Mouse (Mus musculus): ENCODE measurements at regions not wholly inside any gene's neighbourhood (a gene's known extent, or its start where the extent isn't known, plus 50 kb on each side); places are given as distances from the start of the nearest gene placed in this dataset.

- no peak for DNase-seq
These were observed 77.7 kb downstream of the Fam76b start for GRCm38 (mm10) chr9:13905086-13905669.

- no peak for DNase-seq
These were observed 79.2 kb downstream of the Fam76b start for GRCm38 (mm10) chr9:13906736-13907135.

GRCm38 (mm10) chr9:13909604-13910003, 82.1 kb downstream of the Fam76b start:
- no peak for DNase-seq

GRCm38 (mm10) chr9:13910091-13910490, 82.6 kb downstream of the Fam76b start:
- peak; percentile 33 for DNase-seq

- no peak for DNase-seq
These were observed 85.9 kb downstream of the Fam76b start for GRCm38 (mm10) chr9:13913459-13913858.

GRCm38 (mm10) chr9:13914131-13914530, 86.6 kb downstream of the Fam76b start:
- DNase-seq: no peak

GRCm38 (mm10) chr9:13914847-13915246, 87.3 kb downstream of the Fam76b start:
- no peak for DNase-seq

- no peak for DNase-seq
These were observed 89.3 kb downstream of the Fam76b start for GRCm38 (mm10) chr9:13916837-13917236.

GRCm38 (mm10) chr9:13918606-13919202, 91.2 kb downstream of the Fam76b start:
- no peak for DNase-seq

GRCm38 (mm10) chr9:13919739-13920410, 92.4 kb downstream of the Fam76b start:
- no peak for DNase-seq

- DNase-seq: no peak
These were observed 93.1 kb downstream of the Fam76b start for GRCm38 (mm10) chr9:13920623-13921022.

GRCm38 (mm10) chr9:13932001-13932508, 104.5 kb downstream of the Fam76b start:
- no peak for DNase-seq

- DNase-seq: no peak
These were observed 105.9 kb downstream of the Fam76b start for GRCm38 (mm10) chr9:13933404-13933803.

GRCm38 (mm10) chr9:13937301-13937700, 109.8 kb downstream of the Fam76b start:
- no peak for DNase-seq

- no peak for DNase-seq
These were observed 119.0 kb downstream of the Fam76b start for GRCm38 (mm10) chr9:13946519-13946918.

- no peak for DNase-seq
These were observed 124.6 kb downstream of the Fam76b start for GRCm38 (mm10) chr9:13952157-13952556.

- DNase-seq: no peak
These were observed 135.7 kb downstream of the Fam76b start for GRCm38 (mm10) chr9:13963140-13963763.

GRCm38 (mm10) chr9:13963796-13964195, 136.3 kb downstream of the Fam76b start:
- no peak for DNase-seq

GRCm38 (mm10) chr9:13964256-13964655, 136.7 kb downstream of the Fam76b start:
- DNase-seq: no peak

- DNase-seq: no peak
These were observed 138.7 kb downstream of the Fam76b start for GRCm38 (mm10) chr9:13966212-13966611.

GRCm38 (mm10) chr9:13969262-13969661, 141.7 kb downstream of the Fam76b start:
- peak; percentile 52 for DNase-seq

- no peak for DNase-seq
These were observed 146.1 kb downstream of the Fam76b start for GRCm38 (mm10) chr9:13973600-13973999.

- peak; percentile 34 for DNase-seq
These were observed 147.4 kb downstream of the Fam76b start for GRCm38 (mm10) chr9:13974870-13975269.

- DNase-seq: no peak
These were observed 151.3 kb downstream of the Fam76b start for GRCm38 (mm10) chr9:13978842-13979241.

Data from kidney, adult 9 months (tissue).